Mouse (Mus musculus): Measurements from ENCODE around the gene Asgr2.
"Not testable (repeated sequence)": the region's sequence is repeated elsewhere in the genome, so short reads cannot be mapped to it uniquely, and the experiment has no call there.

Asgr2 gene

DNA sequence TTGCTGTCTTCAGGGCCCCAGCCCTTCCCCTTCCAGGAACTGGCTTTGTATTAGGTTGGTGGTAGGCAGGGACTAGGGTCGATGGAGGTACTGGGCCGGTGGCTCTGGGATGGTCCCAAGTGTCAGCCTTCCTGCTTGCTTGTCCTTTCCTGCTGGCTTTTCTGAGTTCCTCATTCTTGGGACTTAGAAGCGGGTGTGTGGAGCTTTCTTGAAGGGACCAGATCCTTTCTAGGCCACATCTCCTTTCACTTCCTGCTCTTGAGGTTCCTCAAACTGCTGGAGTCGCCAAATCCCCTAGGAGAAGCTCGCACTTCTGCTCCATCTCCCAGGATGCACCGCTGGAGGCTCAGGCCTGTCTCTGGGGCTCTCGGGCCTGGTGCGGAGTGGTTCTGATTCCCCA, 7.9 kb upstream of the Asgr2 start:
- no peak for DNase-seq (ENCODE audit: extremely low spot score, low read depth, low spot score)

GRCm38 (mm10) chr11:70097396-70097795, 5.0 kb downstream of the Asgr2 start:
- DNase-seq (ENCODE audit: extremely low spot score, low read depth, low spot score): no peak

DNA sequence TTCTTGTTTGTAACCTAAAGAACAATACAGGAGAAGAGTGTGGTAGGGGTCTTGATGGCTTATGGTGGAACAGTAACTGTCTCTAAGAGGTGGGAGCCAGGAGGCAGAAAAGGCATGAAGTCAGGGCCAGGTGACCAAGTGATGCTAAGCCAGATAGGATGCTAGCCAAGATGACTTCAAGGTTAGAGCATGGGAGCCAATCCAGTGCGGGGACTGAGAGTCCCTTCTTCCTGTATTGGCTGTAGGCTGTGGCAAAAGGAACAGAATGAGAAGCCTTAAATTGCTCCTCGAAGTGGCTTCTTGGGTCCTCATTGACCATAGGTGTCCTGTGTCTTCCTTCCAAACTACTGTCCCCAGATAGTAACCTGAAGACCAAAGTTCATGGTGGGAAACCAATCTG, 6.7 kb downstream of the Asgr2 start:
- no peak for DNase-seq (ENCODE audit: extremely low spot score, low read depth, low spot score)

- no peak for DNase-seq (ENCODE audit: extremely low spot score, low read depth, low spot score)
These were observed 7.4 kb downstream of the Asgr2 start for GRCm38 (mm10) chr11:70099809-70100208.

- DNase-seq (ENCODE audit: extremely low spot score, low read depth, low spot score): no peak
These were observed 11.4 kb downstream of the Asgr2 start for GRCm38 (mm10) chr11:70103701-70104315.

DNA sequence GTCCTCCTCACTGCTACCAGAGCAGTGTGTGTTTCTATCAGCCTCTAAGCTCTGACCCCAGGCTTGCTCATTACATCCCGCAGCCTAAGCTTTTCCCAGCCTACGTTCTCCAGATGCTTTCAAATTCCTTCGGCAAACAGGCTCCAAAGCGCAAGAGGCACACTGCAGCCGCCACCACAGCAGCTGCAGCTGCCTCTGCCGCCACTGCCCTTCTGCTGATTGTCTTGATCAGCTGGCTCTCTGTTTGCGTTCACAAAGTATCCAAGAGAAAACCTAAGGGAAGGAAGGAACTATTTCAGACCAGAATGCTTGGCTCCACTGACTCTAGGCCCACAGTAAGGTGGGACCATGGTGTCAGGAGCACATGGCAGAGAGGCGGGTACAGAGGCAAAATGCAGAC, 14.6 kb downstream of the Asgr2 start:
- no peak for DNase-seq (ENCODE audit: extremely low spot score, low read depth, low spot score)

- DNase-seq (ENCODE audit: extremely low spot score, low read depth, low spot score): no peak
These were observed 17.7 kb downstream of the Asgr2 start for GRCm38 (mm10) chr11:70110146-70110545.

- no peak for DNase-seq (ENCODE audit: extremely low spot score, low read depth, low spot score)
These were observed 22.1 kb downstream of the Asgr2 start for GRCm38 (mm10) chr11:70114562-70114961.

DNA sequence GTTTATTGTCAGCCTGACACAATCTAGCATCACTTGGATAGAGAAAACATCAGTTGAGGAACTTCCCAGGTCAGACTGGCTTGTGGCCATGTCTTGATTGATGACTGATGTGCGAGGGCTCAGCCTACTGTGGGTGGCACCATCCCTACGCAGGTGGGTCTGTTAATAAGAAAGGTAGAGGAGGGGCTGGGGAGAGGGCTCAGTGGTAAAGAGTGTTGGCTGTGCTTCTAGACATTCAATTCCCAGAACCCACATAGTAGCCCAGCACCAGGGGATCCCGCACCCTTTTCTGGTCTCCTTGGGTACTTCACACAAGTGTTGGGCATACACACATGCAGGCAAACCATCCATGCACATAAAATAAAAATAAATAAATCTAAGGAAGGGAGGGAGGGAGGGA, 23.5 kb downstream of the Asgr2 start:
- no peak for DNase-seq (ENCODE audit: extremely low spot score, low read depth, low spot score)

GRCm38 (mm10) chr11:70129926-70130379, 37.5 kb downstream of the Asgr2 start, which contains the start of gene Mgl2:
TSS of gene Mgl2 (plus strand) at chr11:70130329.
- DNase-seq (ENCODE audit: extremely low spot score, low read depth, low spot score): no peak

- DNase-seq (ENCODE audit: extremely low spot score, low read depth, low spot score): not testable (repeated sequence)
These were observed 42.6 kb downstream of the Asgr2 start for GRCm38 (mm10) chr11:70135001-70135400.

DNA sequence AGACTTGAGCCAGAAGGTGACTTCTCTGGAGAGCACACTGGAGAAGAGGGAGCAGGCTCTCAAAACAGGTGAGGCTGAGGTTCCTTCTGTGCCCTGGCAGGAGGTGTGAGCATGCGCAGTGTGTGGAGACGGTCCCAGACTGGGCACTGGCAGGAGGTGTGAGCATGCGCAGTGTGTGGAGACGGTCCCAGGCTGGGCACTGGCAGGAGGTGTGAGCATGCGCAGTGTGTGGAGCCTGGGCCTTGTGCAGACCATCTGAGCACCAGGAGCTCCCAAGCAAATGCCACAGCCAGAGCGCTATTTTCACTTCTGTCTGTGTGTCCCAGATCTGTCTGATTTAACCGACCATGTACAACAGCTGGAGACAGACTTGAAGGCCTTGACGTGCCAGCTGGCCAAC, 43.5 kb downstream of the Asgr2 start:
- DNase-seq (ENCODE audit: extremely low spot score, low read depth, low spot score): not testable (repeated sequence)

DNA sequence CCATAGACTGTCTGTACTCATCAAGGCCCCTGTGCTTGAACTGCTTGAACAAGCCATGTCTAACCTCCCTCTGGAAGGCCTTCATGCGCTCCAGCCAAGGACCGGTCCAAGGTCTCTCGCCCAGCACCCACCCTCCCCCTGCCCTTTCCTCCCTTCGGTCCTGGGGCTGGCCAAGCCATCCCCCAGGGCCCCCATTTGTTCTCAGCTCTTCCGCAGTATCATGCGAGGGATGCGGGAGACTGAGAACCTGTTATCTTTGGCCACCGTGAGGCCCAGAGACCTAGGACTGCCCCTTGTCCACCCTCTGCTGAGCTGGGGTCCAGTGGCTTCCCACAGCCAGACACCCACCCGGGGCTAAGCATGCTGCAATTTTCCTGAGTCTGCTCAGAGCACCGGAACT, 46.7 kb downstream of the Asgr2 start:
- DNase-seq (ENCODE audit: extremely low spot score, low read depth, low spot score): no peak

- no peak for DNase-seq (ENCODE audit: extremely low spot score, low read depth, low spot score)
These were observed 58.6 kb downstream of the Asgr2 start for GRCm38 (mm10) chr11:70151072-70151471.

All from hindlimb bud, embryonic 11.5 days (tissue).